Mouse (Mus musculus): ENCODE results near the gene Dpf1. TPM values are rescaled to one million over a fixed set of nuclear protein-coding genes. Genes with fewer than 3 reads are reported as not detected.

Gene Dpf1
- polyA plus RNA-seq, 1 experiment from 2014 or later, result 2.3 TPM

GRCm38 (mm10) chr7:29316137-29316734, 12.5 kb downstream of the Dpf1 start:
- ATAC-seq (ENCODE audit: low read depth), result no peak
- 69% methylated on average over 17 of the region's 17 CpGs for WGBS (ENCODE audit: insufficient replicate concordance)

GRCm38 (mm10) chr7:29316976-29317375, 13.2 kb downstream of the Dpf1 start:
- Histone ChIP-seq H3K27ac (no peak overlapping the region), H3K27me3 (no peaks in the 10 kb centered on the region), H3K4me1 (replicated peaks) (peaks cover 53% of the 10 kb centered on the region), H3K9me3 (replicated peaks) (no peaks in the 10 kb centered on the region), H3K36me3 (no peaks in the 10 kb centered on the region), H3K9ac (no peak overlapping the region), H3K4me3 (replicated peaks) (no peak overlapping the region), H3K4me2 (peak overlapping the region; percentile 59)
- DNase-seq (no peak), ATAC-seq (ENCODE audit: low read depth) (no peak)
- 20% methylated on average over 10 of the region's 10 CpGs for WGBS (ENCODE audit: insufficient replicate concordance)

More at GRCm38 (mm10) chr7:29316137-29316734, 12.5 kb downstream of the Dpf1 start:
- H3K9ac ChIP-seq, result no peak overlapping the region
- no peaks in the 10 kb centered on the region for H3K27me3 ChIP-seq
- H3K27ac ChIP-seq, result no peak overlapping the region
- H3K4me2 ChIP-seq, result no peak overlapping the region
- no peaks in the 10 kb centered on the region for H3K9me3 ChIP-seq (replicated peaks)
- no peaks in the 10 kb centered on the region for H3K36me3 ChIP-seq
- H3K4me1 ChIP-seq (replicated peaks), result peaks cover 53% of the 10 kb centered on the region
- DNase-seq, result no peak
- no peak overlapping the region for H3K4me3 ChIP-seq (replicated peaks)

GRCm38 (mm10) chr7:29317558-29317957, 13.8 kb downstream of the Dpf1 start:
- H3K9me3 ChIP-seq (replicated peaks), result no peaks in the 10 kb centered on the region
- H3K4me1 ChIP-seq (replicated peaks), result peaks cover 49% of the 10 kb centered on the region
- H3K4me3 ChIP-seq (replicated peaks), result no peak overlapping the region
- H3K27ac ChIP-seq, result no peak overlapping the region
- peak overlapping the region; percentile 59 for H3K4me2 ChIP-seq
- no peak for ATAC-seq (ENCODE audit: low read depth)
- H3K36me3 ChIP-seq, result no peaks in the 10 kb centered on the region
- no peaks in the 10 kb centered on the region for H3K27me3 ChIP-seq
- H3K9ac ChIP-seq, result no peak overlapping the region
- 0% methylated on average over 2 of the region's 2 CpGs for WGBS (ENCODE audit: insufficient replicate concordance)
- no peak for DNase-seq

- H3K4me3 ChIP-seq (replicated peaks), result peak overlapping the region; percentile 25
- H3K27me3 ChIP-seq, result no peaks in the 10 kb centered on the region
- H3K27ac ChIP-seq, result 0 out of 2 replicates have a peak overlapping the region, but pooled peaks have one; percentile 18
- 2% methylated on average over 18 of the region's 18 CpGs for WGBS (ENCODE audit: insufficient replicate concordance)
- ATAC-seq (ENCODE audit: low read depth), result peak; percentile 49
- peak overlapping the region; percentile 50 for H3K9ac ChIP-seq
- DNase-seq, result no peak
- H3K36me3 ChIP-seq, result no peaks in the 10 kb centered on the region; the same call in 1 of the 2 replicates
- no peaks in the 10 kb centered on the region for H3K9me3 ChIP-seq (replicated peaks)
- peak overlapping the region; percentile 59 for H3K4me2 ChIP-seq
- peaks cover 42% of the 10 kb centered on the region for H3K4me1 ChIP-seq (replicated peaks)
Measured at GRCm38 (mm10) chr7:29318115-29318911, 14.6 kb downstream of the Dpf1 start.

GRCm38 (mm10) chr7:29319337-29320307, 15.9 kb downstream of the Dpf1 start:
- WGBS (ENCODE audit: insufficient replicate concordance), result 13% methylated on average over 19 of the region's 19 CpGs
- Histone ChIP-seq H3K4me2 (peak overlapping the region; percentile 59), H3K4me1 (replicated peaks) (peaks cover 39% of the 10 kb centered on the region), H3K36me3 (peaks cover 3% of the 10 kb centered on the region; the same call in 1 of the 2 replicates), H3K4me3 (replicated peaks) (peak overlapping the region; percentile 25), H3K9ac (no peak overlapping the region), H3K9me3 (replicated peaks) (no peaks in the 10 kb centered on the region), H3K27ac (no peak overlapping the region), H3K27me3 (no peaks in the 10 kb centered on the region)
- DNase-seq, result no peak
- peak; percentile 32 for ATAC-seq (ENCODE audit: low read depth)

- H3K4me1 ChIP-seq (replicated peaks), result no peaks in the 10 kb centered on the region
- DNase-seq (no peak), ATAC-seq (ENCODE audit: low read depth) (no peak)
- no peak overlapping the region for H3K9ac ChIP-seq
- H3K27ac ChIP-seq, result no peak overlapping the region
- no peak overlapping the region for H3K4me3 ChIP-seq (replicated peaks)
- WGBS (ENCODE audit: insufficient replicate concordance), result 76% methylated on average over 6 of the region's 6 CpGs
- H3K36me3 ChIP-seq, result peaks cover 50% of the 10 kb centered on the region
- no peaks in the 10 kb centered on the region for H3K27me3 ChIP-seq
- H3K9me3 ChIP-seq (replicated peaks), result no peaks in the 10 kb centered on the region
- no peak overlapping the region for H3K4me2 ChIP-seq
Measured at GRCm38 (mm10) chr7:29327087-29327486, 23.3 kb downstream of the Dpf1 start.

GRCm38 (mm10) chr7:29328984-29329383, 25.2 kb downstream of the Dpf1 start:
- Histone ChIP-seq H3K27me3 (no peaks in the 10 kb centered on the region), H3K4me1 (replicated peaks) (peaks cover 9% of the 10 kb centered on the region), H3K4me2 (no peak overlapping the region), H3K27ac (no peak overlapping the region), H3K9ac (no peak overlapping the region), H3K36me3 (peaks cover 61% of the 10 kb centered on the region), H3K4me3 (replicated peaks) (no peak overlapping the region), H3K9me3 (replicated peaks) (no peaks in the 10 kb centered on the region)
- 88% methylated on average over 16 of the region's 16 CpGs for WGBS (ENCODE audit: insufficient replicate concordance)
- ATAC-seq (ENCODE audit: low read depth) (no peak), DNase-seq (no peak)

- Histone ChIP-seq H3K27me3 (no peaks in the 10 kb centered on the region), H3K4me2 (no peak overlapping the region), H3K27ac (peak overlapping the region; percentile 44), H3K9me3 (replicated peaks) (no peaks in the 10 kb centered on the region), H3K4me3 (replicated peaks) (no peak overlapping the region), H3K4me1 (replicated peaks) (peaks cover 60% of the 10 kb centered on the region), H3K36me3 (peaks cover 43% of the 10 kb centered on the region), H3K9ac (no peak overlapping the region)
- ATAC-seq (ENCODE audit: low read depth) (no peak), DNase-seq (no peak)
- WGBS (ENCODE audit: insufficient replicate concordance), result 69% methylated on average over 7 of the region's 7 CpGs
Measured at GRCm38 (mm10) chr7:29334156-29334555, 30.4 kb downstream of the Dpf1 start.

- peak overlapping the region; percentile 44; the same call in 1 of the 2 replicates for H3K27ac ChIP-seq
Measured at GRCm38 (mm10) chr7:29335276-29335675, 31.5 kb downstream of the Dpf1 start.

GRCm38 (mm10) chr7:29335841-29336671, 32.3 kb downstream of the Dpf1 start:
- DNase-seq, result no peak
- H3K4me1 ChIP-seq (replicated peaks), result peaks cover 79% of the 10 kb centered on the region
- H3K4me3 ChIP-seq (replicated peaks), result no peak overlapping the region
- peak overlapping the region; percentile 48; the same call in 1 of the 2 replicates for H3K27ac ChIP-seq
- 0 out of 2 replicates have a peak overlapping the region, but pooled peaks have one; percentile 15 for H3K9ac ChIP-seq
- H3K36me3 ChIP-seq, result peaks cover 25% of the 10 kb centered on the region
- no peaks in the 10 kb centered on the region for H3K9me3 ChIP-seq (replicated peaks)
- no peaks in the 10 kb centered on the region for H3K27me3 ChIP-seq
- no peak overlapping the region for H3K4me2 ChIP-seq
- ATAC-seq (ENCODE audit: low read depth), result no peak
- 70% methylated on average over 6 of the region's 6 CpGs for WGBS (ENCODE audit: insufficient replicate concordance)

More at GRCm38 (mm10) chr7:29335276-29335675, 31.5 kb downstream of the Dpf1 start:
- H3K4me3 ChIP-seq (replicated peaks), result no peak overlapping the region
- H3K4me2 ChIP-seq, result no peak overlapping the region
- DNase-seq, result no peak
- peaks cover 72% of the 10 kb centered on the region for H3K4me1 ChIP-seq (replicated peaks)
- no peaks in the 10 kb centered on the region for H3K9me3 ChIP-seq (replicated peaks)
- no peak for ATAC-seq (ENCODE audit: low read depth)
- H3K27me3 ChIP-seq, result no peaks in the 10 kb centered on the region
- 0 out of 2 replicates have a peak overlapping the region, but pooled peaks have one; percentile 15 for H3K9ac ChIP-seq
- H3K36me3 ChIP-seq, result peaks cover 33% of the 10 kb centered on the region

Measured in liver, embryonic 13.5 days (tissue).